In the genomic region with DNA sequence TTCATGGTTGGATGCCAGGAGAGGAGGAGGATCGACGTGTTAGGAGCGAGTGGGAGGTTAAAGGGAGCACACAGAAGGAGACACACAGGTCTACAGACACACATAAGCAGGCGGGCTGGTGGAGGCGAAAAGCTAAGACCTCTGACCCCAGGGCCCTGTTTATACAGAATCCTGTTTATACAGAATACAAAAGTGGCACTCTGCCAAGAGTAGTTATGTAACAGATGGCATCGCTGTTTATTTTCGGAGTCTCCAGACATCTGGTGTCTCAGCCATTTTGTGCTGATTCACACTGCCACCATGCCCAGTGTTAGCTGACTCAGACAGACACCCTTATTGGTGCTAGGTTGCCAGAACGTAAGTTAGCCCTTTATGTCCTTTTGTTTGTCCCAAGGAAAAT, we compare ENCODE assay signal across 10 mouse cellular contexts. TPM values are rescaled to one million over a fixed set of nuclear protein-coding genes. Genes with fewer than 3 reads are reported as not detected.
DNase-seq lines count a peak whose midpoint lies in the region; TF ChIP-seq lines count a peak whose summit lies in the region.
"Had no signal": no experiment of that assay in that cellular context is flagged by ENCODE, and none has a peak within 500 bp of the region (broad histone marks: within the 10 kb centered on the region; RNA-seq: fewer than 3 reads in every experiment).

No protein-coding gene starts in this region.

- H3K4me1 ChIP-seq in heart, adult 2 months (ENCODE audit: control insufficient read depth, insufficient read depth, low read length), result no peaks in the 10 kb centered on the region; the same call in none of the 2 replicates
- H3K4me1 ChIP-seq in MEL (ENCODE audit: control insufficient read depth in 1 of 2, insufficient read depth in 2 of 2, low read length in 2 of 2), result 0 out of 4 replicates have a peak, but pooled peaks cover 0 to 2% of the 10 kb centered on the region in 2 experiments

- H3K36me3 ChIP-seq in heart, adult 2 months (ENCODE audit: control insufficient read depth, insufficient read depth, low read length), result no peaks in the 10 kb centered on the region
- no peaks in the 10 kb centered on the region for H3K36me3 ChIP-seq in MEL (ENCODE audit: control insufficient read depth in 1 of 2, insufficient read depth in 2 of 2, low read length in 2 of 2)

- no peak for TF ChIP-seq RAD21 in MEL (IDR thresholded peaks at IDR 0.05; ENCODE audit: low read depth, low read length)

- intact Hi-C loops in heart, adult 2 months (cut with DNase I), result no loop called here

- no peak overlapping the region for H3K9ac ChIP-seq in heart, adult 2 months (ENCODE audit: low read depth, low read length)
- H3K9ac ChIP-seq in MEL (ENCODE audit: control insufficient read depth, low read depth, low read length, poor library complexity, severe bottlenecking), result no peak overlapping the region

- H3K4me3 ChIP-seq in heart, adult 2 months, result no peak overlapping the region
- H3K4me3 ChIP-seq in MEL (ENCODE audit: control insufficient read depth in 1 of 2, insufficient read depth in 1 of 2, low read depth in 2 of 2, low read length in 2 of 2), result no peak overlapping the region
- H3K4me3 ChIP-seq: megakaryocyte, embryonic 14.5 days had no signal

- TF ChIP-seq CTCF in heart, adult 2 months (IDR thresholded peaks at IDR 0.05), result no peak
- no peak for TF ChIP-seq CTCF in MEL (IDR thresholded peaks at IDR 0.05 in 2 of 3, conservative IDR thresholded peaks at IDR 0.05 in 1 of 3; ENCODE audit: control insufficient read depth in 1 of 3, insufficient read depth in 1 of 3, low read depth in 2 of 3, low read length in 3 of 3, poor library complexity in 1 of 3, severe bottlenecking in 1 of 3)

- H3K9me3 ChIP-seq in MEL (replicated peaks; ENCODE audit: insufficient read depth, low read length), result no peaks in the 10 kb centered on the region
- H3K9me3 ChIP-seq: megakaryocyte, embryonic 14.5 days had no signal

- DNase-seq in heart, adult 9 months (ENCODE audit: low spot score in 2 of 2), result peak; percentile 26 to 30
- no peak for DNase-seq in heart, adult 2 months
- DNase-seq in MEL (ENCODE audit: low read depth, low spot score), result no peak
- DNase-seq in cerebellum, postnatal 36 days, result peak; percentile 43 to 57
- DNase-seq in kidney, postnatal 25 days, result peak; percentile 62 to 75
- peak; percentile 88 for DNase-seq in lung, postnatal 36 days
- no peak for DNase-seq in thymus, postnatal 25 days
- no peak for DNase-seq in T-cell, adult 2 months (ENCODE audit: low spot score)

- no peak overlapping the region for H3K27ac ChIP-seq in heart, adult 2 months
- H3K27ac ChIP-seq in MEL (ENCODE audit: control insufficient read depth, low read depth, low read length), result no peak overlapping the region

- H3K27me3 ChIP-seq in heart, adult 2 months (ENCODE audit: control insufficient read depth, insufficient read depth, low read length), result no peaks in the 10 kb centered on the region
- H3K27me3 ChIP-seq in MEL (ENCODE audit: control insufficient read depth in 1 of 2, insufficient read depth in 2 of 2, low read length in 2 of 2), result no peaks in the 10 kb centered on the region
- H3K27me3 ChIP-seq: megakaryocyte, embryonic 14.5 days; Patski had no signal

- TF ChIP-seq EP300 in heart, adult 2 months (IDR thresholded peaks at IDR 0.05; ENCODE audit: insufficient read depth, low read depth, low read length), result no peak
- no peak for TF ChIP-seq EP300 in MEL (IDR thresholded peaks at IDR 0.05; ENCODE audit: low read depth in 1 of 2, low read length in 2 of 2)

- no peak for TF ChIP-seq POLR2A in heart, adult 2 months (IDR thresholded peaks at IDR 0.05; ENCODE audit: insufficient read depth, low read depth, low read length)
- TF ChIP-seq POLR2A in MEL (IDR thresholded peaks at IDR 0.05; ENCODE audit: control insufficient read depth in 1 of 2, insufficient read depth in 1 of 2, low read depth in 1 of 2, low read length in 2 of 2, poor library complexity in 1 of 2), result no peak

- WGBS in heart, adult 2 months, result 51% methylated on average over 8 of the region's 8 CpGs

- H3K79me2 ChIP-seq in heart, adult 2 months (replicated peaks; ENCODE audit: control insufficient read depth, insufficient read depth, low read length), result no peaks in the 10 kb centered on the region
- H3K79me2 ChIP-seq in MEL (ENCODE audit: control insufficient read depth, insufficient read depth, low read length, poor library complexity), result no peaks in the 10 kb centered on the region

TF ChIP-seq in MEL, 35 proteins besides CTCF, POLR2A, EP300 and RAD21:
- TF ChIP-seq E2F4 (IDR thresholded peaks at IDR 0.05; ENCODE audit: borderline replicate concordance, low read depth, low read length) (no peak), TAL1 (IDR thresholded peaks at IDR 0.05; ENCODE audit: low read length) (0 out of 2 replicates have a peak, but pooled peaks have one; percentile 1)

RNA-seq across cellular contexts. Expression of a gene that starts 18.0 kb away (rescaled TPM):
- total RNA-seq in heart, adult 2 months (2021), result 10 to 100 TPM; 17.5 to 24.7 TPM
- 5.7 and 10.4 TPM in 2 replicates for polyA plus RNA-seq in heart, adult 2 months (2012; rRNA removed)
- total RNA-seq in MEL (2012; rRNA removed), result 16.1 and 17.8 TPM in 2 replicates
- 10 to 100 TPM in 1 of 2 experiments, not detected in 1; 30.1 TPM for polyA plus RNA-seq in MEL (2012; ENCODE audit: insufficient read depth in 1 of 2, insufficient read length in 2 of 2, low read depth in 1 of 2, low replicate concordance in 2 of 2, missing spikeins in 1 of 2)

RNA-seq across cellular contexts. Expression of a gene that starts 19.9 kb away (rescaled TPM):
- 10 to 100 TPM in 1 of 2 experiments, 1 to 10 TPM in 1; 8.0 to 10.9 TPM for total RNA-seq in heart, adult 2 months (2021)
- 2.6 and 5.4 TPM in 2 replicates for polyA plus RNA-seq in heart, adult 2 months (2012; rRNA removed)
- 20.5 and 24.0 TPM in 2 replicates for total RNA-seq in MEL (2012; rRNA removed)
- polyA plus RNA-seq in MEL (2012; ENCODE audit: insufficient read depth in 1 of 2, insufficient read length in 2 of 2, low read depth in 1 of 2, low replicate concordance in 2 of 2, missing spikeins in 1 of 2), result 10 to 100 TPM in 1 of 2 experiments, not detected in 1; 14.2 TPM

Comparison
In these comparisons a context has a peak if more than half of its experiments do, and no peak if none do; other contexts are left out.
1. DNase-seq: peak in heart, adult 9 months (2 of 2), cerebellum, postnatal 36 days (2 of 2), kidney, postnatal 25 days (2 of 2) and lung, postnatal 36 days (single experiment); none in heart, adult 2 months (0 of 2), MEL (single experiment), thymus, postnatal 25 days (single experiment) and T-cell, adult 2 months (single experiment).